Mouse (Mus musculus): ENCODE data around the gene Car5a.

- no peak for TF ChIP-seq POLR2A (IDR thresholded peaks at IDR 0.05; ENCODE audit: control insufficient read depth in 1 of 2, insufficient read depth in 1 of 2, low read depth in 1 of 2, low read length in 2 of 2, poor library complexity in 1 of 2)
- TF ChIP-seq POLR2AphosphoS2 (IDR thresholded peaks at IDR 0.05; ENCODE audit: low read length): no peak
- TF ChIP-seq MAZ (IDR thresholded peaks at IDR 0.05; ENCODE audit: low read depth, low read length): no peak
Measured at GRCm38 (mm10) chr8:121990506-121991255, 46.0 kb upstream of the Car5a start.
